Mouse (Mus musculus): ENCODE results near the gene Washc1. TPM values are rescaled to one million over a fixed set of nuclear protein-coding genes. Genes with fewer than 3 reads are reported as not detected.

Gene Washc1
- polyA plus RNA-seq, 1 experiment from 2014 or later = 40.2 TPM

Other genes with a start within 250 kb of the Washc1 start
- gene Ralbp1, start 225.7 kb upstream of the Washc1 start, polyA plus RNA-seq (2016; fragmentation: Nextera tagmentation; extraction: Ambion mirVana) = 63.0 and 65.7 TPM in 2 replicates
- 134 and 143 TPM in 2 replicates for gene Twsg1, start 160.3 kb upstream of the Washc1 start, polyA plus RNA-seq (2016; fragmentation: Nextera tagmentation; extraction: Ambion mirVana)
- gene Ankrd12, start 34.5 kb upstream of the Washc1 start, polyA plus RNA-seq (2016; fragmentation: Nextera tagmentation; extraction: Ambion mirVana) = 37.5 and 39.2 TPM in 2 replicates
- 282 and 295 TPM in 2 replicates for gene Ndufv2, start 10.0 kb upstream of the Washc1 start, polyA plus RNA-seq (2016; fragmentation: Nextera tagmentation; extraction: Ambion mirVana)
- gene Ddx11, start 12.0 kb downstream of the Washc1 start, polyA plus RNA-seq (2016; fragmentation: Nextera tagmentation; extraction: Ambion mirVana) = 29.4 and 32.9 TPM in 2 replicates

Measured in embryonic facial prominence, embryonic 12.5 days (tissue).